ENCODE assay signal across 22 mouse cellular contexts in the genomic region with DNA sequence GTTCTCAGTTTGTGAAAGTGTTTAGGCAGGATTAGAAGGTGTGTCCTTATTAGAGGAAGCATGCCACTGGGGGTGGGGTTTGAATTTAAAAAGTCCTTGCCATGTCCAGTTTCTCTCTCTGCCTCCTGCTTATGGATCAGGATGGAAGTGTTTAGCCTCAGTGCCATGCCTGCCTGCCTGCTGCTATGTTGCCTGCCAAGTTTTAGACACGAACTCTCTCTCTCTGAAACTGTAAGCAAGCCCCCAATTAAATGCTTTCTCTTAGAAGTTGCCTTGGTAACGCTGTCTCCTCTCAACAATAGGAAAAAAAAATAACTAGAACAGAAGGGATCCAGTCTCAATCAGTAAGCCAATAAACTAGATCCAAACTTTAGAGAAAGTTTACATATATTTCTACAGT.
DNase-seq lines count a peak whose midpoint lies in the region; ATAC-seq lines count a peak whose summit lies in the region.
"Had no signal": no experiment of that assay in that cellular context is flagged by ENCODE, and none has a peak within 500 bp of the region (broad histone marks: within the 10 kb centered on the region; RNA-seq: fewer than 3 reads in every experiment).

No protein-coding gene starts in this region.

- H3K4me2 ChIP-seq in embryonic facial prominence, embryonic 14.5 days (ENCODE audit: low read depth, low read length): no peak overlapping the region
- H3K4me2 ChIP-seq in forebrain, embryonic 16.5 days (ENCODE audit: low read length): no peak overlapping the region
- H3K4me2 ChIP-seq: embryonic facial prominence, embryonic 15.5 days; heart, embryonic 12.5 days; hindbrain, embryonic 15.5 days had no signal

- DNase-seq in embryonic facial prominence, embryonic 14.5 days (ENCODE audit: low spot score): peak; percentile 37
- DNase-seq in embryonic facial prominence, embryonic 10.5 days (ENCODE audit: low spot score): no peak
- peak; percentile 50 for DNase-seq in heart, adult 11 months
- DNase-seq in heart, embryonic 10.5 days (ENCODE audit: low spot score): no peak
- DNase-seq in brain, adult 2 months (ENCODE audit: low read depth, low spot score): peak; percentile 36
- no peak for DNase-seq in lung, postnatal 4 days
- DNase-seq: adrenal gland, adult 8-10 months; adrenal gland, postnatal 36 days; B cell, adult 2 months; cerebellum, adult 18-20 months; cerebellum, adult 9-11 months; cerebellum, postnatal 36 days; gastrocnemius, postnatal 10 days; heart, adult 2 months had no signal

- no peak overlapping the region for H3K27ac ChIP-seq in embryonic facial prominence, embryonic 14.5 days (replicated peaks; ENCODE audit: low read depth, low read length)
- no peak overlapping the region for H3K27ac ChIP-seq in embryonic facial prominence, embryonic 10.5 days (replicated peaks)
- no peak overlapping the region for H3K27ac ChIP-seq in heart, embryonic 10.5 days
- no peak overlapping the region for H3K27ac ChIP-seq in forebrain, embryonic 16.5 days (ENCODE audit: low read length)
- H3K27ac ChIP-seq: embryonic facial prominence, embryonic 15.5 days; heart, adult 2 months; hindbrain, embryonic 15.5 days had no signal

- H3K4me3 ChIP-seq in embryonic facial prominence, embryonic 14.5 days (ENCODE audit: low read depth, low read length): no peak overlapping the region
- no peak overlapping the region for H3K4me3 ChIP-seq in embryonic facial prominence, embryonic 10.5 days
- H3K4me3 ChIP-seq in heart, embryonic 10.5 days: no peak overlapping the region
- H3K4me3 ChIP-seq in forebrain, embryonic 16.5 days (replicated peaks; ENCODE audit: low read length): no peak overlapping the region
- H3K4me3 ChIP-seq: embryonic facial prominence, embryonic 15.5 days; heart, adult 2 months; heart, embryonic 12.5 days; hindbrain, embryonic 15.5 days had no signal

- H3K9ac ChIP-seq in embryonic facial prominence, embryonic 14.5 days (ENCODE audit: low read depth, low read length): no peak overlapping the region
- no peak overlapping the region for H3K9ac ChIP-seq in forebrain, embryonic 16.5 days (replicated peaks; ENCODE audit: low read depth, low read length)
- H3K9ac ChIP-seq: embryonic facial prominence, embryonic 15.5 days; heart, embryonic 12.5 days; hindbrain, embryonic 15.5 days had no signal

- no peaks in the 10 kb centered on the region for H3K4me1 ChIP-seq in embryonic facial prominence, embryonic 14.5 days (ENCODE audit: control insufficient read depth, insufficient read depth, low read length)
- 0 out of 2 replicates have a peak, but pooled peaks cover 3% of the 10 kb centered on the region for H3K4me1 ChIP-seq in embryonic facial prominence, embryonic 10.5 days
- H3K4me1 ChIP-seq in heart, embryonic 10.5 days: no peaks in the 10 kb centered on the region
- no peaks in the 10 kb centered on the region for H3K4me1 ChIP-seq in forebrain, embryonic 16.5 days (replicated peaks; ENCODE audit: control insufficient read depth, insufficient read depth, low read length)
- H3K4me1 ChIP-seq: embryonic facial prominence, embryonic 15.5 days; heart, embryonic 12.5 days; hindbrain, embryonic 15.5 days had no signal

- no peaks in the 10 kb centered on the region for H3K36me3 ChIP-seq in embryonic facial prominence, embryonic 14.5 days (ENCODE audit: control insufficient read depth, insufficient read depth, low read length)
- H3K36me3 ChIP-seq in embryonic facial prominence, embryonic 10.5 days (replicated peaks): no peaks in the 10 kb centered on the region
- H3K36me3 ChIP-seq in heart, embryonic 10.5 days: 0 out of 2 replicates have a peak, but pooled peaks cover 3% of the 10 kb centered on the region
- H3K36me3 ChIP-seq in forebrain, embryonic 16.5 days (ENCODE audit: control insufficient read depth, insufficient read depth): no peaks in the 10 kb centered on the region
- H3K36me3 ChIP-seq: embryonic facial prominence, embryonic 15.5 days; G1E; heart, embryonic 12.5 days; hindbrain, embryonic 15.5 days had no signal

- no peaks in the 10 kb centered on the region for H3K9me3 ChIP-seq in embryonic facial prominence, embryonic 14.5 days (ENCODE audit: control insufficient read depth, low read length)
- no peaks in the 10 kb centered on the region for H3K9me3 ChIP-seq in embryonic facial prominence, embryonic 10.5 days
- H3K9me3 ChIP-seq in heart, embryonic 10.5 days: no peaks in the 10 kb centered on the region
- H3K9me3 ChIP-seq in forebrain, embryonic 16.5 days (ENCODE audit: control insufficient read depth, low read length): no peaks in the 10 kb centered on the region
- H3K9me3 ChIP-seq: embryonic facial prominence, embryonic 15.5 days; hindbrain, embryonic 15.5 days had no signal

- no peak for ATAC-seq in embryonic facial prominence, embryonic 14.5 days (ENCODE audit: low read depth)
- ATAC-seq in forebrain, embryonic 16.5 days: peak; percentile 84
- ATAC-seq: CD4-positive, CD25-positive, alpha-beta regulatory T cell, adult 4 months; inflammation-experienced regulatory T-cells, adult 6 months; intestine, postnatal 0 days had no signal

- H3K27me3 ChIP-seq in embryonic facial prominence, embryonic 14.5 days (replicated peaks; ENCODE audit: control insufficient read depth, insufficient read depth, low read length): no peaks in the 10 kb centered on the region
- H3K27me3 ChIP-seq in embryonic facial prominence, embryonic 10.5 days (replicated peaks; ENCODE audit: low read depth, poor library complexity, severe bottlenecking): no peaks in the 10 kb centered on the region
- H3K27me3 ChIP-seq in heart, embryonic 10.5 days (ENCODE audit: insufficient read depth, poor library complexity, severe bottlenecking): no peaks in the 10 kb centered on the region
- H3K27me3 ChIP-seq in forebrain, embryonic 16.5 days (replicated peaks; ENCODE audit: control insufficient read depth, insufficient read depth, low read length): no peaks in the 10 kb centered on the region
- H3K27me3 ChIP-seq: embryonic facial prominence, embryonic 15.5 days; heart, embryonic 12.5 days; hindbrain, embryonic 15.5 days had no signal

- WGBS in embryonic facial prominence, embryonic 14.5 days: 29% methylated on average over 2 of the region's 2 CpGs
- 57% methylated on average over 2 of the region's 2 CpGs for WGBS in embryonic facial prominence, embryonic 10.5 days
- 67% methylated on average over 2 of the region's 2 CpGs for WGBS in heart, embryonic 10.5 days
- WGBS in forebrain, embryonic 16.5 days: 3% methylated on average over 2 of the region's 2 CpGs

Comparison
In these comparisons a context has a peak if more than half of its experiments do, and no peak if none do; other contexts are left out.
1. DNase-seq: peak in embryonic facial prominence, embryonic 14.5 days (single experiment), heart, adult 11 months (single experiment) and brain, adult 2 months (single experiment); none in embryonic facial prominence, embryonic 10.5 days (single experiment), heart, embryonic 10.5 days (single experiment) and lung, postnatal 4 days (0 of 2).